Mouse (Mus musculus) ES-Bruce4 (cell line): Measurements from ENCODE around the gene Lce1a2.

Experiments used
- CTCF ChIP-seq: IDR thresholded peaks from one replicate; pipeline ENCODE4 v1.8.1; 2011; ENCODE audit warnings: low read depth, low read length
- POLR2A ChIP-seq: IDR thresholded peaks from one replicate; pipeline ENCODE4 v1.8.1; 2011; ENCODE audit warnings: low read length; ENCODE audit not compliant: insufficient read depth

DNA sequence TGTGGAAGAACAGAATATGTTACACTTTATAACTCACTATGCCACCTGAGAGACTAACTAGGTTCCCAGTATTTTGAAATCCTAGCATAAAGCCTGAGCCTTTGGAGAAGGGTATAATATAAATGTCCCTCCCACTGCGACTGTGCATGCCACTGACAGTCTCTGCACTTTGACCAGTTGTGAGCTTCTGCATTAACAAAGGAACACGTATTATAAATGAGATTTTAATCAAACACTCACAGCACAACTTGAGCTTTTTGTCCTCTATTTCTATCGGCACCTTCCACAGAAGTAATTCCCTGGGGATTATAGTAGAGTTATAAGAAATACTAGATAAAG lies 31.5 kb downstream of the Lce1a2 start:
- TF ChIP-seq CTCF (no peak), POLR2A (no peak)
